Mouse (Mus musculus): ENCODE results near the gene Ccdc36.
A peak's percentile ranks its signal among the peaks of the same experiment; 100 is the strongest.

Gene Ccdc36

GRCm38 (mm10) chr9:108441236-108441919 is 13.1 kb upstream of the Ccdc36 start:
- DNase-seq = no peak

DNA sequence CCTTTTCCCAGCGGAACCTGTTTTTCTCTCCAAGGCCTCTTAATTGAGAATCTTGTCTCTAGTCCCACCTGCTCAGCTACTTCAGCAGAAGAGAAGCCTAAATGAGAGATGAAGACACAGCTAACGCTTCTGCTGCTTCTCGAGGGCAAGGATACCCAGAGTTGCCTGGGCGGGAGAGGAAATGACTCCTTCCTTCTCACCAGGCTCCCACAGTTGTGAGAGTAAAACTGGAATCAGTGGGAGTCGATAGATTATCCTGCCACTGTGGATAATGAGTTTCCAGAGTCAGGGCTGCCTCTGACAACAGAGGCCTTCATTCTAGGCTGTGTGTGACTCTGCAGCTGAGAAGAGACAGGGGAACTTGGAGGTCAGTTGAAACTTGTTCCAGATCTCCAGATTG is 12.2 kb upstream of the Ccdc36 start:
- no peak for DNase-seq

DNA sequence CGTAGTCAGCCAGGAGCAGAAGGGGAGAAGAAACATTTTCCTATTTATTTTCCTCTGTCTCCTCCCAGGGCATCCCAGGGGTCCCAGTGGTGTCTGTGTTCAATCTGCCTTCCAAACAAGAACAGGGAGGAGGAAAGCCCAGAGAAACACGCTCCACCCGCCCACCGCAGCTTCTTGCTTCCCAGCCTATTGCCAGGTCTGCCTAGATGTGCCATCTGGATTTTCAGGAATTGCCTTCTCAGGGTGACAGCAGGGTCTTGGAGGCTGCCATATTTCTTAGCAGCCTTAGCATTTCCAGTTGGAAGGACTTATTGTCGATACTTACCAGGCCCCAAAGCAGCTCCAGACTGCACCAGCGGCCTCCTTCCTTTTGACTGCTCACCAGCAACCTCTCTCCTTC is 10.9 kb upstream of the Ccdc36 start:
- DNase-seq = no peak

DNA sequence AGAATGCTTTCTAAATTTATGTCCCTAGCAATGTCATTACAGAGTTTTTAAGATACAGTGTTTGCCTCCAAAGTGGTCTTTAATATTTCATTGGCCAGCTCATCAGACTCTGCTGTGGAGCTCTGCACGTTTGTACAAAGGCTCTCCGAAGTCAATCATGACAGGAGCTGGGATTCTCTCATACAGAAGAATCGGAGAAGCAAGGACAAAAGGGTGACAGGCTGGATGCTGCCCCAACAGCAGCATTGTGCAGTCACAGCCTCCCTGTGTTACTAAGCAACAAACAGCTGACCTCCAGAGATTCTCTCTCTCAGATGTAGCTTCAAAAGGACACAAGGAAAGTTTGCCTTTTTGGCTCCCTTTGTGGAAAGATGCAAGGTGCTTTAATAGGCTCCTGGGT is 7.9 kb upstream of the Ccdc36 start, which contains the start of gene BC048562:
TSS of gene BC048562 (plus strand) at position 301 of the 400 bp plus-strand sequence.
- no peak for DNase-seq

- no peak for DNase-seq
These were observed 3.3 kb upstream of the Ccdc36 start for GRCm38 (mm10) chr9:108431431-108432067.

GRCm38 (mm10) chr9:108412221-108412620 is 16.1 kb downstream of the Ccdc36 start:
- no peak for DNase-seq

DNA sequence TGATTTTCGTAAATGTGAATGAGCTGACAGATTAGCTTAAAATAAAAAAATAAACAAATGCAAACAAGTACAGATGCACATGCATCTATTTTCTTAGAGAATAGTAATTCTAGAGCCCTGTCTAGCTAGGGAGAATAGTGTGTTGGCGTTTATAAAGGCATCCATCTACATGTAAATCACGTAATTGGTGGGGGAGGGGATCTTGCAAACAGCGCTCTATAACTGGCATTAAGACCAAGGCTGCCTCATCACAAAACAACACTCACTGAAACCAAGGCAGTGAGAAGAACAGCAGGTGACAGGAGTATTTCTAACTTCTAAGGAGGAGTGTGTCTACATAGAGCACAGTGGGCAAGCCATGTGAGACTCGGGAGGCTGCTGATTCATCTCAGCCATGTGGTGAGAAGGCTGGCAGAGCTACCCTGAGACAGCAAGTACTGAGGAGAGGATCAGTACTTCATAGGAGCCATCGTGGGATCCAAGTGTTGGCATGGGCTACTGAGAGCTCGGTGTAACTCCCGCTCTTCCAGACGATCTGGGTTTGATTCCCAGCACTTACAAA is 16.8 kb downstream of the Ccdc36 start:
- DNase-seq = no peak

DNA sequence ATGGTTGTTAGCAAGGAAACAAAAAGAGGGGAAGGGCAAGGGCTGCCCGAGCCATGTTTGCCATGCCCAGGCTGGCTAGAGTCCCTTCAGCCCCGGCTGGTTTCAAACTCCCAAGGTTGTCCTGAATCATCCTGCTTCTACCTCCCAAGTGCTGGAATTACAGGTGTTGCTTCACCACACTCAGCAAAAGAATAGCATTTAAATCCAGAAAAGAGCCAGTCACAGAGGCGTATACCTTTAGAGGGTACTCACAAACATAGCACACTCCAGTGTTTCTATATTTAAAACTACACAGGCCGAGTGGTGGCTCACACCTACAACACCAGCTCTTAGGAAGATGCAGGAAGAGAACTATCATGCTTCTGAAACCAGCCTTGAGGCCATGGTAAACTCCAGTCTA is 18.7 kb downstream of the Ccdc36 start:
- DNase-seq = no peak

GRCm38 (mm10) chr9:108404451-108404850 is 23.8 kb downstream of the Ccdc36 start:
- no peak for DNase-seq

DNA sequence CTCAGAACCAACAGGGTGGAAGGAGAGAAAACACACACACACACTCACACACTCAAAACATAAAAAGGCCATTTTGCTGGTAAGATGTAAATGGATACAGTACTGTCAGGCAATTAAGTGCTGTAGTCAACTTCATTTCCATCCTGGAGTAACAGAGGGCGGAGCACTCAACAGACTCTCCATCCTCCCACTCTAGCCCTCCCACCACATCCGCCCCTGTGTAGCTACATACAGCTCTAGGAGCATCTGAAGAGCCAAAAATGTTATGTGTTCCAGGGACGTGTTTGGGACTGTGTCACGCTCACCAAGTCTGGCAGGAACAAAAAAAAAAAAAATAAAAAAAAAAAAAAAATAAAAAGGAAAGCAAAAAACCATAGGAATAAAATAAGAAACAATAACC is 25.2 kb downstream of the Ccdc36 start:
- no peak for DNase-seq

DNA sequence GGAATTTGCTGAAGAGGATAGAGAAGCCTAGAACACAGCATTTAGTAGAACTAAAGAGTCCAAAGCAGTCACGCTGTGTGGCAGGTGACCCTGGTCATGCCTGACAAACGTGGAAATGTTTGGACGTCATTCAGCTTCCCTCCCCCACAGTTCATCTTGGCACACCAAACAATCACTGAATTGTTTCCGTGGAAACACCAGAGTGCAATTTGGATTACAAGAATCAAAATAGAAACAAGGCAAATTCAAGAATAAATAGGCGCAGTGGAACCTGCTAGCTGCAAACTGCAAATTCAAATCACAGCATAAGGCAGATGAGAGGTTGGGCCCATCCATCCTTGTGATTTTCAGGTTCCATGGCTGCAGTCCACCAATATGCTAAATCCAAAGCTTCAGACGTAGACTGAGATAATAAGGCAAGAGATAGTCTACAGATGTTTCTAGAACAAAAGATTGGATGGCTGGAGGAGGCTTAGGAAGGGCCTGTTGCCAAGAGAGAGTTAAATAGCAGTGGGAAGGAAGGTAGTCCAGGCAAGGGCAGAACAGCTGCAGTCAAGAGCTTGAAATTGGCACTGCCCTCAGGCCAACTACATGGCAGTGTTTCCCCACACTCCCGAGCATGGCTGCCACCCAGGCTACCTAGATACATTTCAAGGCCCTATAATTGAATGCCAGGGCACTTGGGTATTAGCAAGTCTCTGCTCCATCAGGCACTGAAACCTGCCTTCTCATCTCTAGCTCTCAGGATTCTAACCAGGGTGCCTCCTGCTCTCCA is 26.9 kb downstream of the Ccdc36 start:
- peak; percentile 20 for DNase-seq

DNA sequence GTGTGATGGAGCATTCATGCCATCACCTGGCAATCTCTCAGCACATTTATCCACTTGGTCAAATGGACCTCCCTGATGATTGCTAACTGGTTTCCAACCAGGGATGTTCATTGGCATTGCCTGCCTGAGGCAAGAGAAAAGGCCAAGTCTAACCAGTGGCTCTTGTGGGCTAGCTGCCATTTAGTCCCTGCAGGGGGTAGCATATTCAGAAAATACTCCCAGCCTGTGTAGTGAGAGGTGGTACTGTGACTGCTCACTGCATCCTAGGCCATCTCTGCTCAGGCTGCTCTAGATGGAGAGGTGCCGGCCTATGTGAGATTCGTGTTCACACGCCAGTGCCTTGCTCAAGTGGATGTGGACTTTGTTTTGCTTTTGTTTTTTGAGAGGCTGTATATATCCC is 30.0 kb downstream of the Ccdc36 start:
- peak; percentile 27 for DNase-seq

GRCm38 (mm10) chr9:108395427-108395826 is 32.9 kb downstream of the Ccdc36 start:
- no peak for DNase-seq

- no peak for DNase-seq
These were observed 34.1 kb downstream of the Ccdc36 start for GRCm38 (mm10) chr9:108394191-108394590.

DNA sequence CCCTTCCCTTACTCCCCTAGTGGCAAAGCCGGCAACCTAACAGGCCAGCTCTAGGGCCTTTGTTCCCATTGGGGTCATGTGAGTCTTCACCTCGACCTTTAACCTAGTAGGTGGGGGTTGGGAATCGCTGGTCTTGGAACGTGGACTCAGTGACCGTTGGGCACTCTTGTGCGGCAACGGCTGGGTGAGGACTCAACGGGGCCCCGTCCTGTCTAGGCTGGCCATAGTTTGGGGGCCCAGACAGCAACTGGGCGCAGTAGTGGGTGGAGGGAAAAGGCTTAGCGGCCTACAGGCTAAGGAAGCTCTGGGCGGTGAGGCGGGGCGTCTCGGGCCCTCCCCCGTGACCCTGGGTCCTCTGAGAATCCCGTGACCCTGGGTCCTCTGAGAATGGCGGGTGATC is 35.6 kb downstream of the Ccdc36 start, which contains the start of gene 1700102P08Rik:
TSS of gene 1700102P08Rik (plus strand) at position 130 of the 400 bp plus-strand sequence.
- DNase-seq = no peak

DNA sequence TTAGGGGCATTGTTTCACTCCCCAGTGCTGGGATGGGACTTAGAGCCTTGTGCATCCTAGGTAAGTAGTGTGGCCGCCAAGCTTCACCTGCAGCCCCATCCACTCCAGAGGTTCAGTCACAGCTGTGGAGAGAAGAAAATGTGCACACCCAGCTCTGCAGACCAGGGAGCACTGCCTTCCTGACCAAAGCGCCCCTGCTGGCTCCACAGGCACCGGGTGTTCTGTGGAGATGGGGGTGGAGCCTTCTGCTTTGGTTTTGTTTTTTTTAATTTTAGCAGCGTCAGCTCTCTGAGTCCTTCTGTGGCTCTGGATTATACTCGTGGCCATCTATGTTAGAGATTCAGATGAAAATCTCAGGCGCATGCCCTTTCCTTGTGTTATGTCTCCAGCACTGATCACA is 39.1 kb downstream of the Ccdc36 start:
- DNase-seq = no peak

- DNase-seq = no peak
These were observed 39.7 kb downstream of the Ccdc36 start for GRCm38 (mm10) chr9:108388601-108389000.

- no peak for DNase-seq
These were observed 41.5 kb downstream of the Ccdc36 start for GRCm38 (mm10) chr9:108386816-108387215.

DNA sequence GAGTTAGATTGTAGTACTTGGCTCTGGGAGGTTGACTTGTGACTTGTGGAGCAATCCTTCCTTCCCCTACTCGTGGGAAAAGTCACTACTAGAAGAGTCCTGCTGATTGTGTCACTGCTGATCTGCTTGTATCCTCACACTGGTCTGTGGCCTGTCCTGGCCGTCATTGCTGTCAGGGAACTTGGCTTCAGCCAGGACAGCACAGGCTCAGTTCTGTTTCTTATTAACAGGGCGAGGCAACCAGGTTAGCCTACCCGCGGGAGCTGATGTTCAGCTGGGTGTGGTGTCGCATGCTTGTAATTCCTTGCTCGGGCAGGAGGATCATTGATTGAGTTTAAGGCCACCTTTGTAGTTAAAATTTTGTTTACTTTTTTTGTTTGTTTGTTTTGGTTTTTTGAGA is 43.3 kb downstream of the Ccdc36 start:
- no peak for DNase-seq

GRCm38 (mm10) chr9:108381382-108381781 is 46.9 kb downstream of the Ccdc36 start:
- no peak for DNase-seq

DNA sequence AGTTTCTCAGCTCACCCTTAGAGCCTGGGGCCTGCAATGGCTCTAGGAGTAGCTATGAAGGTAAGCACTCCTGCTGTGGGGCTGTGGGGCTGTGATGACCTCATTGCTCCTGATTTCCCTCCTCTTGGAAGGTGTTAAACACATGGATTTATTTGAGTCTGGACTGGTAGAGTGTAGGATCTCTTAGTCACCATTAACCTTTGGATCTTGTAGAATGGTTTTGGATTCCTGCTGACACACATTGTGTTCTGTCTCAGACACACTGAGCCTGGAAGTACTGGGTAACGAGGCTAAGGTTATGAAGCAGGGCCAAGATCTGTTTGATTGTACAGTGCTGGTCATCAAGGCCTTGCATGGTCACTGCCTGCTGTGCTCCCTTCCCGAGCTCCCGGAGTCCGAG is 49.0 kb downstream of the Ccdc36 start:
- DNase-seq = no peak

DNA sequence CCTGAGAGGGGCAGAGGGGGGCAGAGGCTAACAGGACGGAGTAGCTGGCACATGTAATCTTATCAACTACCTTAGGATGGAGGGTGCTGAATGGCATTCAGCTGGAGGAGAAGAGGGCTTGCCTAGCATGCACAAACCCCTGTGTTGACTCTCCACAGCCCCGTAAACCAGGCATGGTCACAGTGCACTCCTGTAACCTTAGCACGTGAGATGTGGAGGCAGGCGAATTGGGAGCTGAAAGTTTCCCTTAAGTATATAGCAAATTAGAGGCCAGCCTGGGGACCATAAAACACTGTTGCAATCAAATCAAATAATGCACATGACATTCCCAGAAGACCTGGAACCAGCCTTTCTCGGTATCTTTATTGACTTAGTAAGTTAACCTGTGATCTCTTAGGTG is 49.5 kb downstream of the Ccdc36 start:
- DNase-seq = no peak

- DNase-seq = no peak
These were observed 50.0 kb downstream of the Ccdc36 start for GRCm38 (mm10) chr9:108378234-108378633.

Data from cerebellum, adult 8-10 months (tissue).